Mouse (Mus musculus) neural tube, embryonic 13.5 days (tissue): ENCODE results near the gene Gprc5a. TPM values are rescaled to one million over a fixed set of nuclear protein-coding genes. Genes with fewer than 3 reads are reported as not detected.

ENCODE experiments used
- ATAC-seq: fragments of 200-750 bp; cut with Nextera tagmentation; 2 replicates; pipeline ENCODE4 v1.8.0; 2017; ENCODE audit warnings: low read depth, mild to moderate bottlenecking, moderate TSS enrichment, moderate library complexity
- H3K27ac ChIP-seq: fragments of 300-500 bp; sonication (generic); replicated peaks from 2 replicates; pipeline ENCODE4 v1.5.1; 2015; ENCODE audit warnings: moderate library complexity, mild to moderate bottlenecking, inconsistent platforms
- H3K27me3 ChIP-seq: fragments of 300-500 bp; sonication (generic); 2 replicates; pipeline ENCODE4 v1.6.1; 2015; ENCODE audit warnings: mild to moderate bottlenecking, inconsistent platforms
- H3K36me3 ChIP-seq: fragments of 300-500 bp; sonication (generic); 2 replicates; pipeline ENCODE4 v1.6.1; 2015; ENCODE audit warnings: mild to moderate bottlenecking, inconsistent platforms
- H3K4me1 ChIP-seq: fragments of 300-500 bp; sonication (generic); replicated peaks from 2 replicates; pipeline ENCODE4 v1.6.1; 2015; ENCODE audit warnings: inconsistent platforms
- H3K4me2 ChIP-seq: fragments of 300-500 bp; sonication (generic); 2 replicates; pipeline ENCODE4 v1.6.1; 2015; ENCODE audit warnings: inconsistent platforms, mild to moderate bottlenecking, moderate library complexity
- H3K4me3 ChIP-seq: fragments of 300-500 bp; sonication (generic); 2 replicates; pipeline ENCODE4 v1.5.1; 2015; ENCODE audit warnings: mild to moderate bottlenecking, inconsistent platforms
- H3K9ac ChIP-seq: fragments of 300-500 bp; sonication (generic); 2 replicates; pipeline ENCODE4 v1.6.1; 2015; ENCODE audit warnings: moderate library complexity, mild to moderate bottlenecking, inconsistent platforms
- H3K9me3 ChIP-seq: fragments of 300-500 bp; sonication (generic); 2 replicates; pipeline ENCODE4 v1.6.1; 2016; ENCODE audit warnings: inconsistent platforms
- WGBS: fragments of 180-500 bp; shearing (Covaris S2); methylation state at CpG from one replicate; pipeline ENCODE4 v1.1.7; 2015; 5-methylcytosine and 5-hydroxymethylcytosine counted together
- polyA plus RNA-seq: library from polyadenylated mRNA; unstranded; fragments of >200 nt; fragmentation: Nextera tagmentation; extraction: Ambion mirVana; gene quantifications from 2 replicates; pipeline ENCODE4 v1.2.1, GENCODE M21; 2015

The Gprc5a gene
- polyA plus RNA-seq, 1 experiment from 2014 or later: 2.0 TPM

DNA sequence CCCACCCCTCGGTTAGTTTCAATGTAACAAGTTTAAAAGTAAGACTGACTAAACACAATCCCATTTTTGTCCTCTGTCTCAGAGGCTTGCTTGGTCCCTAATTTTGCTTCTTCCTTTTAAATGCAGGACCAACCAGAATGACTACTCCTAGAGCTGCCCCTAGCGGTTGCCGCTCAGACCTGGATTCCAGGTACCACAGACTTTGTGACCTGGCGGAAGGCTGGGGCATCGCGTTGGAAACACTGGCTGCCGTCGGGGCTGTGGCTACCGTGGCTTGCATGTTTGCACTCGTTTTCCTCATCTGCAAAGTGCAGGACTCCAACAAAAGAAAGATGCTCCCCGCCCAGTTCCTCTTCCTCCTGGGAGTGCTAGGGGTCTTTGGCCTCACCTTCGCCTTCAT lies 13.0 kb downstream of the Gprc5a start:
- no peaks in the 10 kb centered on the region for H3K9me3 ChIP-seq
- no peaks in the 10 kb centered on the region for H3K4me1 ChIP-seq
- WGBS: 65% methylated on average over 12 of the region's 12 CpGs
- ATAC-seq: no peak
- H3K27ac ChIP-seq: no peak overlapping the region
- H3K36me3 ChIP-seq: no peaks in the 10 kb centered on the region
- no peak overlapping the region for H3K9ac ChIP-seq
- no peak overlapping the region for H3K4me2 ChIP-seq
- no peak overlapping the region for H3K4me3 ChIP-seq
- no peaks in the 10 kb centered on the region for H3K27me3 ChIP-seq

- Histone ChIP-seq H3K27me3 (0 out of 2 replicates have a peak, but pooled peaks cover under 1% of the 10 kb centered on the region), H3K9me3 (no peaks in the 10 kb centered on the region), H3K4me3 (no peak overlapping the region), H3K36me3 (no peaks in the 10 kb centered on the region), H3K9ac (no peak overlapping the region), H3K4me2 (no peak overlapping the region), H3K27ac (no peak overlapping the region), H3K4me1 (peaks cover 11% of the 10 kb centered on the region)
- WGBS: 79% methylated on average over 10 of the region's 10 CpGs
- ATAC-seq: no peak
Observed at GRCm38 (mm10) chr6:135083991-135084502, 18.6 kb downstream of the Gprc5a start.

DNA sequence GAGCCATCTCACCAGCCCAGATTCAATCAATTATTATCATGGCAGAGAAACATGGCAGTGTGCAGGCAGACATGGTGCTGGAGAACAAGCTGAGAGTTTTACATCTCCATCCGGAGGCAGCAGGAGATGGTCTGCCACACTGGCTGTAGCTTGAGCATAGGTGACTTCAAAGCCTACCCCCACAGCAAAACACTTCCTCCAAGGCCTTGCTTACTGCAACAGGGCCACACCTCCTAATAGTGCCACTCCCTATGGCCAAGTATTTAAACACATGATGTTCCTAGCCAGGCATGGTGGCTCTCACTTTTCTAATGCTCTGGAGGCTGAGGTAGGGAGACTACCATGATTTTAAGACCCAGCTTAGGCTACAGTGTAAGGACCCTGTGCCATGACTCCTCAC lies 20.3 kb downstream of the Gprc5a start:
- no peak for ATAC-seq
- WGBS: 95% methylated on average over 1 of the region's 1 CpGs
- Histone ChIP-seq H3K27ac (no peak overlapping the region), H3K27me3 (0 out of 2 replicates have a peak, but pooled peaks cover 5% of the 10 kb centered on the region), H3K4me3 (no peak overlapping the region), H3K36me3 (no peaks in the 10 kb centered on the region), H3K4me2 (no peak overlapping the region), H3K9ac (no peak overlapping the region), H3K4me1 (peaks cover 11% of the 10 kb centered on the region), H3K9me3 (no peaks in the 10 kb centered on the region)

DNA sequence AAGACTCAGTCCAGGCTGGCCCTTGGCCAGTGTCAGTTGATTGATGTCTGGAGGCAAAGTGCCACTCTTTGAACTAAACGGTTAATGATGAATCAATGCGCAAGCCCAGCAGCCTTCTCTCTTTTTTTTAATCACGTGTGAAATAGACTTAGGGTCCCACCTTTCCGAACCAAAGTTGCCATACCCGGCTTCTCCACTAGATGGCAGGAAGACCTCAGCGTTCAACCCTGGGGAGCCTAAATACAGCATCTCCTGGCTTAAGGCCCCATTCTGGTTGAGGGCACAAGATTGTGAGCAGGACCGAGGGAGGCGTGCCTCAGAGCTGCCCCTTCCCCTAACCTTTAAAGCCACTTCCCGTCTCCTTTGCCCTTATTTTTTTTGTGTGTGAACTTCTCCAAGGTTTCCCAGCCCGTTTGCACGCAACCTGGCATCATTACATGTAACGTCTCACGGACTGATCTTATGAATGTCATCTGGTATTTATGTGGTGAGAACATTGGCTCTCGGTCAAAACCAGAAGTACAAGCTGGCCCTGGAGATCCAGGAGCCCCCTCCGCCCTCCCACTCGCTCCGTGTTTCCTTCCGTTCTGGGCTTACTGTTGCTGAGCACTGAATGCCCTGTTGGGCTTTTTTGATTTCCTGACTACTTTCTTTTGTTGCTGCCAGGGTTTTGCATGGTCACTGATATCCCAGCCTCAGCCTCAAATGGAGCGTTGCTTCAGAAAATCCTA lies 22.4 kb downstream of the Gprc5a start:
- peak overlapping the region; percentile 34; the same call in 1 of the 2 replicates for H3K9ac ChIP-seq
- 30% methylated on average over 19 of the region's 19 CpGs for WGBS
- peak; percentile 85 for ATAC-seq

GRCm38 (mm10) chr6:135089786-135090185 lies 24.3 kb downstream of the Gprc5a start:
- H3K4me3 ChIP-seq: no peak overlapping the region
- H3K9ac ChIP-seq: no peak overlapping the region
- no peaks in the 10 kb centered on the region for H3K9me3 ChIP-seq
- no peak overlapping the region for H3K27ac ChIP-seq
- 15% methylated on average over 8 of the region's 8 CpGs for WGBS
- no peaks in the 10 kb centered on the region for H3K36me3 ChIP-seq
- H3K4me1 ChIP-seq: peaks cover 11% of the 10 kb centered on the region
- 0 out of 2 replicates have a peak, but pooled peaks cover 5% of the 10 kb centered on the region for H3K27me3 ChIP-seq
- no peak overlapping the region for H3K4me2 ChIP-seq
- no peak for ATAC-seq

More for the DNA sequence above, 22.4 kb downstream of the Gprc5a start:
- H3K4me2 ChIP-seq: peak overlapping the region; percentile 40
- no peaks in the 10 kb centered on the region for H3K9me3 ChIP-seq
- H3K27me3 ChIP-seq: 0 out of 2 replicates have a peak, but pooled peaks cover 5% of the 10 kb centered on the region
- H3K4me1 ChIP-seq: peaks cover 11% of the 10 kb centered on the region
- H3K36me3 ChIP-seq: no peaks in the 10 kb centered on the region
- no peak overlapping the region for H3K27ac ChIP-seq
- H3K4me3 ChIP-seq: peak overlapping the region; percentile 5; the same call in 1 of the 2 replicates

DNA sequence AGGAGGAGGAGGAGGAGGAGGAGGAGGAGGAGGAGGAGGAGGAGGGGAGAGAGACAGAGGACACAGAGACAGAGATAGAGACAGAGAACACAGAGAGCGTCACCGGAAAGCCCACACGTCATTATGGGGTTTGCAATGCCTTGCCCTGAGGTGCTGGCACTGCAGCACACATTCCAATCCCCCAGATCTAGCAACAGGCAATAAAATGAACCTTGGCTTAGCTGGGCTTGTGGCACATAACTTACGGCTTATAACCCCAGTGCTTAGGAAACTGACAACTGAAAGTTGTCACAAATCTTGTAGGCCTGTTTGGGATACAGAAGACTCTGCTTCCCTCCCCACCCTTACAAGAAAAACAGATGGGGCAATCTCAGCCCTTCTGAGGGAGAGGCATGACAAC lies 25.2 kb downstream of the Gprc5a start:
- 26% methylated on average over 4 of the region's 4 CpGs for WGBS
- H3K9ac ChIP-seq: no peak overlapping the region
- ATAC-seq: no peak
- H3K9me3 ChIP-seq: no peaks in the 10 kb centered on the region
- no peak overlapping the region for H3K4me2 ChIP-seq
- H3K36me3 ChIP-seq: no peaks in the 10 kb centered on the region
- peaks cover 11% of the 10 kb centered on the region for H3K4me1 ChIP-seq
- H3K4me3 ChIP-seq: no peak overlapping the region
- H3K27me3 ChIP-seq: 0 out of 2 replicates have a peak, but pooled peaks cover 5% of the 10 kb centered on the region
- H3K27ac ChIP-seq: no peak overlapping the region

- Histone ChIP-seq H3K27me3 (0 out of 2 replicates have a peak, but pooled peaks cover 5% of the 10 kb centered on the region), H3K9me3 (no peaks in the 10 kb centered on the region), H3K4me3 (no peak overlapping the region), H3K36me3 (no peaks in the 10 kb centered on the region), H3K4me1 (peaks cover 5% of the 10 kb centered on the region), H3K27ac (no peak overlapping the region), H3K9ac (no peak overlapping the region), H3K4me2 (no peak overlapping the region)
- ATAC-seq: no peak
- 81% methylated on average over 12 of the region's 12 CpGs for WGBS
Observed at GRCm38 (mm10) chr6:135092798-135093470, 27.5 kb downstream of the Gprc5a start.

- Histone ChIP-seq H3K9ac (no peak overlapping the region), H3K27me3 (peaks cover 6% of the 10 kb centered on the region; the same call in 1 of the 2 replicates), H3K9me3 (no peaks in the 10 kb centered on the region), H3K4me3 (no peak overlapping the region), H3K27ac (no peak overlapping the region), H3K4me2 (no peak overlapping the region), H3K36me3 (no peaks in the 10 kb centered on the region), H3K4me1 (0 out of 2 replicates have a peak, but pooled peaks cover 7% of the 10 kb centered on the region)
- WGBS: 82% methylated on average over 15 of the region's 15 CpGs
- no peak for ATAC-seq
Observed at GRCm38 (mm10) chr6:135100787-135101472, 35.5 kb downstream of the Gprc5a start.

DNA sequence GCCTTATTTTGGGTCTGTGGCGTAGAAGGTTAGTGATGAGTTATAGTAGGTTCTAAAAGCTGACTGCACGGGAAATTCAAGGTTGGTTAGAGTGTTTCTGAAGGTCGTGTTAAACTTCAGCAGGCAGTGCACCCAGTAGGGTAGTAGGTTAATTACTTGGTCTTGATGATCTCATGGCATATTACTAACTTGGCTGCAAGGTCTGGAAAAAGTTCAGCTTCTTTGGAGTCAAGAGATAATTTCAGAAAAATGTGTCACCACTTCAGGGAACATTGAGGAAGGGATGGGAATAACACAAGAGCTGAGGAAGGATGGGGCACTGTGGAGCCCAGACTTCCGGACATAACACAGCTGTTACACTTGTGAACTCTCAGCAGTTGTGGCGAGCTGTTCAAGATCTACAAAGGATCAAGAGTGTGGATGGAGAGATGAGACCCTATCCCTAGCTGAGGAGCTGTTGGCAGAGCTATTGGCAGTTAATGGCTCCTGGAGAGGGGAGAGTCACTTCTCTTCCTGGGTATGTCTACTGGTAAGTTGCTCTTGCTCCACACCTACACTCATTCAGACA lies 37.4 kb downstream of the Gprc5a start:
- Histone ChIP-seq H3K36me3 (no peaks in the 10 kb centered on the region), H3K9ac (no peak overlapping the region), H3K4me3 (no peak overlapping the region), H3K4me1 (0 out of 2 replicates have a peak, but pooled peaks cover 7% of the 10 kb centered on the region), H3K27me3 (peaks cover 6% of the 10 kb centered on the region; the same call in 1 of the 2 replicates), H3K4me2 (no peak overlapping the region), H3K9me3 (0 out of 2 replicates have a peak, but pooled peaks cover 5% of the 10 kb centered on the region), H3K27ac (no peak overlapping the region)
- WGBS: 72% methylated on average over 5 of the region's 5 CpGs
- no peak for ATAC-seq

DNA sequence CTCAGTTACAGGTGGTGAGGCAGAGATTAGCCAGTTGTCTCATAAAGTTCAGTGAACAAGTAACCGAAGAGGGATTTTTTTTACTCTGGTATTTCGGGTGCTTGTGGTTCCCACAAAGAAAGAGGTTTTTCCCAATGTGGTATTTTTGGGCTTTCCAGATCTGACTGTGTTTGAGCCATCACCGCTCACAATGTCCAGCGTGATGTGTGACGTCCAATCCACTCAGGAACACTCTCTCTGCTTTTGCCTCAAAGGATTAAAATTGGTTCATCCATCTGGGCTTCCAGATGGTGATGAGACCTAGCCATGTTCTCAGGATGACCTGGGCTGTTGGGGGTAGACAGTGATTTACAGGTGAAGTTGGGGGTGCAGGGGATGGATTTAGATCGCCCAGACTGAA lies 41.6 kb downstream of the Gprc5a start:
- no peak for ATAC-seq
- H3K36me3 ChIP-seq: no peaks in the 10 kb centered on the region
- no peak overlapping the region for H3K27ac ChIP-seq
- peaks cover 15% of the 10 kb centered on the region for H3K27me3 ChIP-seq
- 91% methylated on average over 6 of the region's 6 CpGs for WGBS
- peaks cover 8% of the 10 kb centered on the region for H3K4me1 ChIP-seq
- no peak overlapping the region for H3K4me3 ChIP-seq
- 0 out of 2 replicates have a peak, but pooled peaks cover 5% of the 10 kb centered on the region for H3K9me3 ChIP-seq
- no peak overlapping the region for H3K4me2 ChIP-seq
- H3K9ac ChIP-seq: no peak overlapping the region

GRCm38 (mm10) chr6:135112411-135113113 lies 47.1 kb downstream of the Gprc5a start:
- H3K4me1 ChIP-seq: peaks cover 16% of the 10 kb centered on the region
- 4% methylated on average over 7 of the region's 7 CpGs for WGBS
- peak; percentile 72 for ATAC-seq
- 0 out of 2 replicates have a peak overlapping the region, but pooled peaks have one; percentile 46 for H3K27ac ChIP-seq
- no peak overlapping the region for H3K9ac ChIP-seq
- no peaks in the 10 kb centered on the region for H3K9me3 ChIP-seq
- peaks cover 26% of the 10 kb centered on the region for H3K27me3 ChIP-seq
- no peaks in the 10 kb centered on the region for H3K36me3 ChIP-seq
- no peak overlapping the region for H3K4me3 ChIP-seq
- H3K4me2 ChIP-seq: peak overlapping the region; percentile 1; the same call in 1 of the 2 replicates
